Mouse (Mus musculus) heart, adult 2 months (tissue): ENCODE results near the gene Actl6a.

Experiments
- CTCF ChIP-seq: fragments of 200-600 bp; IDR thresholded peaks from 2 replicates; pipeline ENCODE4 v1.8.1; 2022; ENCODE audit warnings: antibody characterized with exemption, mild to moderate bottlenecking, moderate library complexity
- POLR2A ChIP-seq: fragments of 200-500 bp; IDR thresholded peaks from 2 replicates; pipeline ENCODE4 v1.6.1; 2011; ENCODE audit warnings: mild to moderate bottlenecking, low read depth, low read length, control low read depth; ENCODE audit not compliant: insufficient read depth

DNA sequence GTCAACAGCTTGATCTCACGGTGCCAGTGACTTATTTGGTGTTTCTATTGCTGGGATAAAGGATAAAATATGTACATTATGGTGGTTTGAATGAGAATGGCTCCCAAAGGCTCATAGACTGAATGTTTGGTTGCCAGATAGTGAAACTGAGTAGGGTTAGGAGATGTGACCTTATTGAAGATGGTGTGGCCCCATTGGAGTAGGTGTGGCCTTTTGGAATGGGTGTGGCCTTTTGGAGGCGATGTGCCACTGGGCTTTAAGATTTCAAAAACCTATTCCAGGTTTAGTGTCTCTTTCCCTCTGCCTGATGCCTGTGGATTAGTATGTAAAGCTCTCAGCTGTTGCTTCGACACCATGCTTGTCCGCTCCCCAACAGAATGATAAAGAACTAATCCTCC, 10.5 kb upstream of the Actl6a start:
- TF ChIP-seq POLR2A = no peak
- TF ChIP-seq CTCF = no peak
